Mouse (Mus musculus) E14TG2a.4 (cell line): ENCODE results near the gene Zfp646.

Experiments used
- H3K27me3 ChIP-seq: 2 replicates; pipeline ENCODE4 v1.6.1; 2014; ENCODE audit warnings: low read length, control low read depth; ENCODE audit not compliant: insufficient read depth
- H3K36me3 ChIP-seq: 2 replicates; pipeline ENCODE4 v1.6.1; 2014; ENCODE audit warnings: low read length, control low read depth; ENCODE audit not compliant: insufficient read depth
- H3K4me1 ChIP-seq: replicated peaks from 2 replicates; pipeline ENCODE4 v1.6.1; 2014; ENCODE audit warnings: low read depth, low read length, control low read depth
- H3K4me3 ChIP-seq: replicated peaks from 2 replicates; pipeline ENCODE4 v1.5.1; 2014; ENCODE audit warnings: mild to moderate bottlenecking, low read length
- H3K9me3 ChIP-seq: 2 replicates; pipeline ENCODE4 v1.6.1; 2014; ENCODE audit warnings: low read length, control low read depth
- CTCF ChIP-seq: conservative IDR thresholded peaks from 2 replicates; pipeline ENCODE4 v1.5.1; 2014; ENCODE audit warnings: low read length
- NANOG ChIP-seq: IDR thresholded peaks from 2 replicates; pipeline ENCODE4 v1.6.1; 2014; ENCODE audit warnings: borderline replicate concordance, low read length, mixed read lengths
- POU5F1 ChIP-seq: IDR thresholded peaks from 2 replicates; pipeline ENCODE4 v1.6.1; 2014; ENCODE audit warnings: low read length, borderline replicate concordance

Gene Zfp646

GRCm38 (mm10) chr7:127918203-127918602, 42.2 kb downstream of the Zfp646 start:
- no peaks in the 10 kb centered on the region for H3K27me3 ChIP-seq
- no peak for TF ChIP-seq POU5F1
- TF ChIP-seq CTCF = peak; percentile 67
- no peak overlapping the region for H3K4me3 ChIP-seq
- H3K4me1 ChIP-seq = peaks cover 43% of the 10 kb centered on the region
- peaks cover 81% of the 10 kb centered on the region for H3K36me3 ChIP-seq
- peaks cover 37% of the 10 kb centered on the region for H3K9me3 ChIP-seq

- peaks cover 48% of the 10 kb centered on the region for H3K9me3 ChIP-seq
- H3K4me1 ChIP-seq = peaks cover 38% of the 10 kb centered on the region
- TF ChIP-seq NANOG (no peak), CTCF (peak; percentile 66)
- H3K27me3 ChIP-seq = no peaks in the 10 kb centered on the region
- no peak overlapping the region for H3K4me3 ChIP-seq
- peaks cover 91% of the 10 kb centered on the region for H3K36me3 ChIP-seq
Observed at GRCm38 (mm10) chr7:127919290-127919689, 43.3 kb downstream of the Zfp646 start.

GRCm38 (mm10) chr7:127921516-127921915, 45.5 kb downstream of the Zfp646 start:
- H3K36me3 ChIP-seq = peaks cover 92% of the 10 kb centered on the region
- H3K4me3 ChIP-seq = no peak overlapping the region

GRCm38 (mm10) chr7:127922451-127923275, 46.6 kb downstream of the Zfp646 start:
- Histone ChIP-seq H3K4me1 (peaks cover 33% of the 10 kb centered on the region), H3K9me3 (peaks cover 60% of the 10 kb centered on the region), H3K27me3 (no peaks in the 10 kb centered on the region), H3K4me3 (peak overlapping the region; percentile 5), H3K36me3 (peaks cover 92% of the 10 kb centered on the region)
- TF ChIP-seq POU5F1 (no peak), CTCF (no peak), NANOG (no peak)

More at GRCm38 (mm10) chr7:127921516-127921915, 45.5 kb downstream of the Zfp646 start:
- no peak for TF ChIP-seq POU5F1
- TF ChIP-seq CTCF = no peak
- TF ChIP-seq NANOG = no peak
- peaks cover 56% of the 10 kb centered on the region for H3K9me3 ChIP-seq
- H3K4me1 ChIP-seq = peaks cover 38% of the 10 kb centered on the region
- H3K27me3 ChIP-seq = no peaks in the 10 kb centered on the region

- H3K27me3 ChIP-seq = no peaks in the 10 kb centered on the region
- peaks cover 39% of the 10 kb centered on the region for H3K4me1 ChIP-seq
- peaks cover 62% of the 10 kb centered on the region for H3K9me3 ChIP-seq
- H3K36me3 ChIP-seq = peaks cover 88% of the 10 kb centered on the region
- H3K4me3 ChIP-seq = no peak overlapping the region
- no peak for TF ChIP-seq CTCF
Observed at GRCm38 (mm10) chr7:127923714-127924113, 47.7 kb downstream of the Zfp646 start.

- peaks cover 77% of the 10 kb centered on the region for H3K36me3 ChIP-seq
- H3K4me3 ChIP-seq = no peak overlapping the region
- H3K9me3 ChIP-seq = peaks cover 55% of the 10 kb centered on the region
- no peak for TF ChIP-seq NANOG
- no peak for TF ChIP-seq CTCF
- no peak for TF ChIP-seq POU5F1
- H3K4me1 ChIP-seq = peaks cover 50% of the 10 kb centered on the region
- peaks cover 2% of the 10 kb centered on the region; the same call in 1 of the 2 replicates for H3K27me3 ChIP-seq
Observed at GRCm38 (mm10) chr7:127925252-127925651, 49.2 kb downstream of the Zfp646 start.

GRCm38 (mm10) chr7:127926066-127926465, 50.0 kb downstream of the Zfp646 start:
- Histone ChIP-seq H3K9me3 (peaks cover 46% of the 10 kb centered on the region), H3K27me3 (peaks cover 2% of the 10 kb centered on the region; the same call in 1 of the 2 replicates), H3K4me3 (no peak overlapping the region), H3K4me1 (peaks cover 58% of the 10 kb centered on the region), H3K36me3 (peaks cover 69% of the 10 kb centered on the region)
- no peak for TF ChIP-seq NANOG
- no peak for TF ChIP-seq CTCF
- TF ChIP-seq POU5F1 = no peak

- Histone ChIP-seq H3K4me3 (no peak overlapping the region), H3K4me1 (peaks cover 66% of the 10 kb centered on the region), H3K36me3 (peaks cover 61% of the 10 kb centered on the region), H3K27me3 (peaks cover 2% of the 10 kb centered on the region; the same call in 1 of the 2 replicates), H3K9me3 (peaks cover 39% of the 10 kb centered on the region)
- TF ChIP-seq POU5F1 (no peak), NANOG (no peak), CTCF (no peak)
Observed at GRCm38 (mm10) chr7:127926846-127927245, 50.8 kb downstream of the Zfp646 start.

- TF ChIP-seq POU5F1 (no peak), NANOG (no peak), CTCF (no peak)
- no peak overlapping the region for H3K4me3 ChIP-seq
- H3K4me1 ChIP-seq = peaks cover 74% of the 10 kb centered on the region
- H3K27me3 ChIP-seq = peaks cover 2% of the 10 kb centered on the region; the same call in 1 of the 2 replicates
- peaks cover 53% of the 10 kb centered on the region for H3K36me3 ChIP-seq
- H3K9me3 ChIP-seq = peaks cover 30% of the 10 kb centered on the region
Observed at GRCm38 (mm10) chr7:127927726-127928125, 51.7 kb downstream of the Zfp646 start.
